Mouse (Mus musculus) activated CD4-positive, CD25-positive, alpha-beta regulatory T cell, adult 4 months (primary cell): ENCODE measurements around the gene Synpo2l. TPM values are rescaled to one million over a fixed set of nuclear protein-coding genes. Genes with fewer than 3 reads are reported as not detected.

Source experiments
- ATAC-seq: one replicate; pipeline ENCODE4 v1.8.0; 2017
- polyA plus RNA-seq, 2 experiments: library from polyadenylated mRNA; unstranded; fragments of 100-300 nt; shearing (Covaris generic); gene quantifications; one replicate each; pipeline ENCODE4 v1.2.1; 2017

Synpo2l gene
- polyA plus RNA-seq, 2 experiments from 2014 or later: not detected

DNA sequence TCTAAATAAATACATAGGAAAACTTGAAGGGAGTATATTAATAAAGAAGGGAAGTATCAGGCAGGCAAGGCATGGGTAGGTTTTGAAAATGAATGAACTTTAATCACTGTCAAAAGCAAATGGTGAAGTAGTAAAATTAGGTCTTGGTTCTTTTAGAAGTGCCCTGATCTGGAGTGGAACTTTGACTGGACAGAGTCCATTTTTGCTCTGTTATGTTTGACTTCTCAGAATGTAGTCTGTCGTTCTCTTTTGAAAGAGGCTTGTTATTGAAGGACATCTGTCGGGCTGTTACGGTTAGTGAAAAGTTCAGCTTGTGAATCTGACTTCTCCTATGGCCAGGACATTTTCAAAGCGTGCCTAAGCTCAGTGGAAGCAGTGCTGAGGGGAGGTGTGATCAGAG is 9.8 kb upstream of the Synpo2l start:
- no peak for ATAC-seq

DNA sequence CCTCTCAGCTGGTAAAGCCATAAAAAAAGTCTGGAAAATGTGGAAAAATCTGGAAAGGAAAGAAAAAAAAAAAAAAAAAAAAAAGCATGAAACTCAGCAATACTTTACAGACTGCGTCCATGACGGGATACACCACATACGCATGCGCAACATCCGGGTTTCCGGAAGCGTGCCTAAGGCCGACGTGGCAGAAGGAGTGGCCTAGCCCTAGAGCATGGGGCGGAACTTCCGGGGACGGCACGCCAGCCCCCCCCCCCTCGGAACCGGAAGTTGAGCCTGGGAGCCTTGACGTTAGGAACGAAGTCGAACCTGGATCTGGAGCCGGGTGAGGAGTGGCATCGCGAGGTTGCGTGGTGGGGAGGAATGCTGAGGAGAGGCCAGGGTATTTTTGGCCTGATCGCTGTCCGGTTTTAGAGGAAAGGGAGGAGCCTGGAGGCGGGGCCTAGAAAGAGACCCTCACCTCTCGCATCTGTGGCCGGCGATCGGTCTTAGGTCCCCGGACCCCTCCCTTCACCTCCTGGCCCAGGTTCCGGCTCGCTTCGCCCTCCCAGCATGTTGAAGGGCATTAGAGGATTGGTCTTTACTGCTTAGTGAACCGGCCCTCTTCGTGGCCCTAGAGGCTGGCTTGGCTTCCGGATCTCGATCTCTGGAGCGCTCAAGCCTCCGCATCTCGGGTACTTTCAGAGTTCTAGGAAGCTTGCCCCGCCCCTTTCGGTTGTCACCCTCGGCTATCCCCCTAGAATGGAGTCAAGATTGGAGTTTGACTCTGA is 6.1 kb upstream of the Synpo2l start, which contains the start of gene Sec24c:
Gene Sec24c (plus strand): TSS at position 245 of the 770 bp plus-strand sequence.
- ATAC-seq: peak; percentile 87

DNA sequence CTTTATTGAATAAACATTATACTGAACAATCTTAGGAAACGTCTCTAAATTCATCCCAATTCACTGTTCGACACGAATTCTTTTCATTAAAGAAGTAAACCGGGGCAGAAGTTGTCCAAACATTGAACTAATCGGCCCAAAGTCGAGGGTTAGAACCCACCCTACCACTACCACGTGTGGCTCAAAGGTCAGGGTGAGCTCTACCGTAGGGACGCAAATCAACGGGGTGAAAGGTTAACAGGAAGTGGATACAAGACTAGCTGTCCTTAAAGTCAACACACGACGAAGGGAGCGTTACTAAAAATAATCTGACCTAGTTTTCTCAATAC is 5.5 kb upstream of the Synpo2l start:
- ATAC-seq: peak; percentile 29

DNA sequence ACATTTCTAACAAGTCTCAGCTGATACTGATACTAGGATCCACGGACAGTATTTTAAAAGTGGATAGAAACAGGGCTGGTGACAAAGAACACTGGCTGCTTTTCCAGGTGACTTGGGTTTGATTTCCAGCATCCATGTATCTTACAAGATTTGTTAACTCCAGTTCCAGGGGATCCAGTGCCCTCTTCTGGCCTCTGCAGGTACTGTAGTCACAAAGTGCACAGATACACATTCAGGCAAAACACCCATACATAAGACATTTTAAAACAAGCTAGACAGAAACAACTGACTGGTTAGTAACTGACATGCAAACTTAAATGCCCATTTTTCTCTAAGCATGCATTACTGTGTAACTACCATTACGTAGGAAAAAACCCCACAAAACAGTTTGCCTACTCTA is 4.8 kb upstream of the Synpo2l start:
- no peak for ATAC-seq

DNA sequence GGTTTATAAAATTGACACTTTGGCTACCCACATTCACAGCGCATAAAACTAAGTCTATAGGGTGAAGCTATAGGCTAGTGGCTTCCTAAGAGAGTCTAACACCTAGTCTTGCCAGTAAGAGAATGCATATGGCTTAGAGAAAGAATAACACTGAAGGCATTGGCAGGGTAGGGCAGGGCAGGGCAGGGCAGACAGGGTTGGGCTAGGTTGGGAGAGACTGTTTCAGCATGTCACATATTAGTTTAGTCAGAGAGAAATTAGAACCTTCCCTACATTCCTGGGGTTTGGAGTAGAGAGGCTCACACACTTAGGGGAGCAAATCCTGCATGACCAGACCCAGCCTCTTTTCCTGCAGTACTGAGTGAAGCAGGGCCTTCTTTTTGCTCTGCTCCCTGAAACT is 685 bp downstream of the Synpo2l start:
- no peak for ATAC-seq

DNA sequence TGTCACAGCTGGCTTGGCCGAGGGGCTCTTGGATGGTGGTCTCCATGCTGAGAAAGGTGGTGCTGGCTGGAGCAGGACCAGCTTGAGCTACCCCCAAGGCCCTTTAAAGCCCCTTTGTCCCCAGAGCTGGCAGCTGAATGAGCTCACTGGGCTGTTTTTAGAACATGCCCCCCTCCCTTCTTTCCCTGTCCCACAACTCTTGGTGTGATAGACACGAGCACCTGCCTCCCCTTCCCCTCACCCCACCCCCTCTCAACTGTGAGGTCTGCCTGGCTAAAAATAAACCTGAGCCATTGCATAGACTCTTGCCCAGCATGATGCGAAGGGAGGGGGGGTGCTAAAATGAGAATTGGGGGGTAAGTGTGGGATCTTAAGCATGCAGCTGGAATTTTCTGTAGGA is 3.7 kb downstream of the Synpo2l start:
- no peak for ATAC-seq

DNA sequence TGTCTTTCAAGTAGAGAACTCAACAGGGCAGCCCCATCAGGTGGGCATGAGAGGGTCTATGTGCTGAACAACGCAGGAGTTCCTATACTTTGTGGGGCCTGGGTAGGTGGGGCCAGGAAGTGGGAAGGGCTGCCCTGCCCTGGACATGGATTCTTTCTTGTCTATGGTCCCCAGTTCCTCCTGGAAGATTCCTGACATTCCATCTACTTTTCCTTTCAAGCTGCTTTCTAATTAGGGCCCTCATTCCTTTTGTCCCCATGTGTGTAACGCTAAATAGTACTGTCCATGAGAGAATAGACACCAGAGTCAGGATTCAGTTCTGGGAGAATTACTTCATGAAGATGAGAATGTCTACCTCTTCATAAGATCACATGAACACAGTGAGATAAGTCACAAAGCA is 4.6 kb downstream of the Synpo2l start:
- no peak for ATAC-seq

DNA sequence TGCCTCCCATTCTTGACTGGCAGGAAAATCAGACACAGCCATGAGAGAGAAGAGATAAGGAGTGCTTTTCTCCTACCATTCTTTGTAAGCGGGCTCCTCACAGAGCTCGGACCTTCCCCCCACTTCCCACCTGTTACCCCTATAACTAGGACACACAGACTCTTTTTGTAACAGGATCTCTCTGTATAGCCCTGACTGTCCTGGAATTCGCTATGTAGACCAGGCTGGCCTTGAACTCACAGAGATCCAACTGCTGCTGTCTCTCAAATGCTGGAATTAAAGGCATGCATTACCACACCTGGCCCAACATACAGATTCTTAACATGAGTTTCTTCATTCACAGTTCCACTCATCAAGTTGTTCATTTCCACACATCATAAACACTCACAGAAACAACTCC is 5.4 kb downstream of the Synpo2l start:
- no peak for ATAC-seq

DNA sequence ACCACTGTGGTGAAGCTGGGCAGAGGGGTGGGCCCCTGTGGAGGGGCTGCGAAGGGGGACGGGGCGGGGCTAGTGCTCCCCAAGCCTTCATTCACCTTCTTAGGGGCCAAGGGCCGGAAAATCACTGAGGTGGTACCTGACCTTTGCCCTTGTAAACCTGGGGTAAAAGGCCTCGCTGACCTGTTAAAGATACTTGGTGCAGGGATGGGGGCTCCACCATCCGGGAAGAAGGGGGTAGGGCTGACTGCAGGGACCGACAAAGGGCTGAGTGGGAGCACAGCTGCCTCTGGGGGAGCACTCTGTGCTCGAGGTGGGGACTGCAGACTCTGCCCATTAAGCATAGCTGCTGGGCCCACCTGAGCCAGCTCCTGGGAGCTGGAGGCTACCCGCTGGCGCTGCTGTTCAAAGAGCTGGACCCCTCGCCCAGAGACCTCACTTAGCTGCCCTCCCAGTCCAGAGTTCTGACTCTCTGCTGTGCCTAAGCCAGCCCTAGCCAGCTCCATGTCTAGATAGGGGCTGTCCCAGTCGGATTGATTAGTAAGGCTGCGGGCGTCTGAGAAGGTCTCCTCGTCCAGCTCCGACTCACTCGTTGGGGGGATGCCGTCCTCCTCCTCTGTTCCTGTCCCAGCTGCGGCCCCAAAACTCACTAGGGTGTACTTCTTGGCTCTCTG is 6.4 kb downstream of the Synpo2l start:
- no peak for ATAC-seq

DNA sequence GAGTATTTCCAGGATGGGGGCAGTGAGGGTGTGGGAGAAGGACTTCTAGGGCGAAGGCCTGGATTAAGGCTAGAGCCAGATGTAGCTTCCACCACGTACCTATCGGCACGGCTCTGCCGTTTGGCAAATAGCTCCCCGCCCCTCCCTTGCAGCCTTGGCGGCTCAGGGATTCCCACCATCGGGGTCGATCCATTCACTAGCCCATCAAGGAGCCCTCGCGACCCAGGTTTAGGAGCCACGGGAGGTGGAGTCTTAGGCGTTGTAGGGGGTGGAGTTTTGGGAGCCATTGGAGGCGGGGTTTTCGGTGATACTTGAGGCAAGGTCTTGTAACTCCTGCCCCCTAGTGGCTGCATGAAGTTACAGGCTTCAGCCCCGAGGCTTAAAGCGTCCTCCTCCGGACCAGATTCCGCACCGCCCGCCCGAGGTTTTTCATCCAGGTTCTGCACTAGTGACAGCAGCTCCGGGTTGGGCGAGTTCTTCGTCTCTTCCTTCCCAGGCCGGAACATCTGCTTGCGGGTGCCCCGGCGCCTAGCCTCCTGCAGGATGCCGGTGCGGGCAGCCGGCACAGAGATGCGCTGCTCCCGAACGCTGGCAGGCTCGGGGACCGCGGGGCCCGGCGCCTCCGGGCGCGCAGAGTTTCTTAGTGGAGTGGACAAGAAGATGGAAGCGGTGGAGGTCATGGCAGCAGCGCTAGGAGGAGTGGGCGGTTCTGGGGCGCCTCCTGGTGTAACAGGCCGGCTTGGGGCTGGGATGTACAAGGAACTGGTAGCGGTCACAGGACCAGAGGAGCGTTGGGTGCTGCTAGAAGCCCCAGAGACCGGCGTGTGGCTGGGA is 7.1 kb downstream of the Synpo2l start:
- peak; percentile 93 for ATAC-seq

DNA sequence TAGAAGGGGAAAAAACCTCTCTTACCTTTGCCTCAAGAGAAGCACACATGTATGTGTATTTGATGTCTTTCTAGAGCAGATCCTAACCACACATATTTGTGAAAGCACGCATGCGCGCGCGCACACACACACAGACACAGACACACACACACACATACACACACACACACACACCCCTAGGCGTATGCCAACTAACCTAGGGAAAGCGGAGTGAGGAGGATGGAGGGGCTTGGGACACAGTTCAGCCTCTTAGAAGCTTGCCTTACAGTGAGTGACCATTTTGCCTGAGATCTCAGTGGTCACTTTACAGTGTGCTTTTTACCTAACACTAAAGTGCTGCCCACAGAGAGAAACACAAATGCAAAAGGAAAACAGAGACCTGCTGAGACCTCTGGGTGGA is 8.5 kb downstream of the Synpo2l start:
- ATAC-seq: no peak

DNA sequence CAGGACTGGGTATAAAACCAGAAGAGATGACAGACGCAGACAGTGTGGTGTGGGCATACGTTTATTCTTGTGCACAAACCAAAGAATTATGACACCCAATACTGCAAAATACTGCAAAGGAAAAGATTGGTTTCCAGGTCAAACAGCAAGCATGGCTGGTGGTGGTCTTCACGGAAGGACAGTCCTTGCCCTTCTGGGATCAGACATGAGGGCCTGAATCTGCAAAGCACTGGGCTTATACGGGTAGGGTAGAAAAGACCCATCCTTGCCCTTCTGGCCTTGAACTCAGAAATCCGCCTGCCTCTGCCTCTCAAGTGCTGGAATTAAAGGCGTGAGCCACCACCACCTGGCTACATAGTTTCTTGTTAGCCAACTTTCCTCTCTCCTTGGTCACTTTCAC is 9.3 kb downstream of the Synpo2l start:
- no peak for ATAC-seq

DNA sequence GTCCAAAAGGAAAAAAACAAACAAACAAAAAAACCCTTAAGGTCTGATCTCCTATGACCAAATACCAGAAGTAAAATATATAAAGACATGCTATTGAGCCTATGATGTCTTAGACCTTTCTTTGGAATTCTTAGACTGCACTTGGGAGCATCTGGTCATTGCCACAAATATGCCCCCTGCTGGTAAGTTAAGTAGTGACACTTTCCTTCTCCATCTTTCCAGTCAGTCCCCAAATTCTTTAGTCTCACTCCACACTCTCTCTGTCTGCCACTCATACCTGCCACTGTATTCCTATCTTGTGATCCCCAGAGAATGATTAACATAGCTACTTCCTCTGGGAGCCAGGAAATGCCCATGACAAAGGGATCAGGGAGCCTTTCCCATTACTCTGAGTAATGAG is 9.8 kb downstream of the Synpo2l start:
- ATAC-seq: no peak

DNA sequence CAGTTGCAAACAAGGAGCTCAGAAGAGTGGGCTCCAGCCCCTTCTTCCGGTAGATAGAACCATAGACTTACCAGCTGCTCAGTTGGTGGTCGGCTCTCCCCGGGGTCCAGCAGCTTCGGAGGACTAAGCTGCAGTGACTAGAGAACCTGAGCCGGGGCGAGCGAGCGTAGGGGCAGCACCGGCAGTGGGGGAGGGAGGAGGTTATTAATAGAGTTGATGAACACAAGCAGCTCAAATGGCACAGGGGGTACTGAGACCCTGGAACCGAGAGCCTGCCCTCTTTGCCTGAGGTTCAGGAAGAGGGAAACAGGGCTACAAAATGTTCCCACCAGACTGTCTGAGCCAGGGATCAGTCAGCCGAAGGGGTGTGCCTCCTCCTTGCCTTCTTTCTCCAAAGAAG is 11.8 kb downstream of the Synpo2l start, which contains the start of gene Myoz1:
Gene Myoz1 (minus strand): TSS at position 180 of the 400 bp plus-strand sequence.
- ATAC-seq: no peak

DNA sequence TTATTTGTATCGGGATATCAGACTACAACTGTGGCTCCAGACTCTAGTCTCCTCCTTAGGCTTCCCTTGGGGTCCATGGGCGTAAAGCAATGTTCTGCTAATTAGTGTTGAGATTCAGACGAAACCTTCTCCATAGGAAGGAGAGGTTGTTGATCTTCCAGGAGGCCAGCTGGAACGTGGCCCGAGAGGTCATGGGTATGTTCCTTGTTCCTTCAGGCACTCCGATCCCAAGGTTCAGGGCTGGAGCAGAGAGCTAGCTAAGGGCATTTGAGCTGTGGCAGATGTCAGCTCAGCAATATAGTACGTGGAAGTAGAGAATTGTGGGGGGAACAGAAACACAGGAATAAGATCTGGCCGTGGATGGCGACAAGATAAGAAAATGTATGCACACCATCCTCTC is 12.4 kb downstream of the Synpo2l start:
- ATAC-seq: no peak

DNA sequence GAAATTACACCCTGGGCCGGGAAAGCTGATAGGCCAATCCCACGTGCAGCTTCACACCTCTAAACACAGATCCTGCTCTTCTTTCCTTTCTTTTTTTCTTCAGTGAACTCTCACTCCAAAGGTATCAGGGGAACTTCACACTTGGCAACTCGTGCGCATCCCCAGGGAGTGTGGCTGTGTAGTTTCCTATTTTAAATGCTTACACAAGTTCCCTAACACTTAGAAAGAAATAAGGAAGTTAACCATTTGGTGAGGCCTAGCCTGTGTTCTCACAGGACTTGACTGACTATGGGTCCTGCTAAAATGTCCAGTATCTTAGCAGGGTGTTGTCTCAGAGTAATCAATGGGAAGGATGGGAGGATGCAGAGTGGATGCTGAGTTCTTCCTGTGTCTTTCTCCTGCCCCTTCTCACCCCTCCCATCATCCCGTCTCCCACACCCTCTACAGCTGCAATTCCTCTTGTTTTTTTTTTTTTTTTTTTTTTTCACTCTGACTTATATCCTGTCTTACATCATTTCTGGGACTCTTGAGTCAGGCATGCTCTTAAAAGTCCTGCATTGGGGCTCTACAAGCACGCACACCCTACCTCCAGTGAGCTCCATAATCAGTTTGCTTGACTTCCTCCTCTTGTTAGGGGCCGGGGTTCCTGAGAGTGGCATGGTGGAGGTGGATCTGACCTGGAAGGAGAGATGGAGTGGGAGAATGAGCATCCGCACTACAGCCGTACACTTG is 13.3 kb downstream of the Synpo2l start:
- no peak for ATAC-seq

DNA sequence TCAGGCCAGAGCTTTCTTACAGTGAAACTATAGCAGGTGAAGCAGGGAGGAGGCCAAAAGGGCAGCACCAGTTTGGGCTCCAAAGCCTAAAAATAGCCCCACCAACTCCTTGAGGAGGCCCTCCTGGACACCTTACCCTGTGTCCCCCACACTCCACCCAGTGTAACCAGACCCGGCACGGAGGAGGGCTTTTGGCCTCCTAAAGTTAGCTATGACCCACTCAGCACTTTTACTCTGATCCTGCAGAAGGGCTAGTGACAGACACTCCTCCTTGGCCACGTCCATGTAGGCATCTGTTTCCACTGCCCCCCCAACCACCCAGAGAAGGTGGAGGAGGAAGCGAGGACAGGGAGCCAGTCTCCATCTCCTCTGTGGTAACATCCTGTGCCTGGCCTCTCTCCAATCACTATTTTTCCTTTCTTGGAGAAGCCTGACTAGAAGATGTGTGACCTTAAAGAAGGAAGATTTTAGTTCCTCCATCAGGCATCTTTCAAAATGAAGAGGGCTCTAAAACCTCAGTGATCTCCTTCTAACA is 16.4 kb downstream of the Synpo2l start:
- no peak for ATAC-seq

DNA sequence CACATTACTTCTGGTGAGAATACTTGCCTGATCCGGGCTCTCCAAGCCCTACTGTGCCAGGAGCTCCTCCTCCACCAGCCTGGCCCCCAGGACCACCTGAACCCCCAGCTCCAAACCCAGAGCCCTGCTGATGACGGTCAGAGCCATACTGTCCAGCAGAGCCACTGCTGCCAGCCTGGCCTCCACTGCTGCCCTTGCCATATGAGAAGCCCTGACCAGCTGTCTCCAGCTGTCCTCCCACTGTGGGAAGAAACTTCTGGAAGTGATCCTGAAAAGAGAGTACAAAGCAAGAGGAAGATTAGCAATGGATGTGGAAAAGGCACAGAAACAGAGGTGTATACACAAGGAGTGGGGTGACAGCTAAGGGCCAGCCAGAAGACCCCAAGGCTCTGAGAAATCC is 17.2 kb downstream of the Synpo2l start:
- ATAC-seq: no peak

DNA sequence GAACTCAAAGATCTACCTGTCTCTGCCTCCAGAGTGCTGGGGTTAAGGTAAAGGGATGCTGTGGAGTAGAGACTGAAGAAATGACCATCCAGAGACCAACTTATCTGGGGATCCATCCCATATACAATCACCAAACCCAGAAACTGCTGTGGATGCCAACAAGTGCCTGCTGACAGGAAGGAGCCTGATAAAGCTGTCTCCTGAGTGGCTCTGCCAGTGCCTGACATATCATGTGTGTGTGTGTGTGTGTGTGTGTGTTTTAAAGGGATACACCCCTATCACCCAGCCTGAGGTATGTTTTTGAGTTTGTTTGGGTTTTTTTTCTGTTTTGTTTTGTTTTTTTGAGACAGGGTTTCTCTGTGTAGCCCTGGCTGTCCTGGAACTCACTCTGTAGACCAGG is 21.8 kb downstream of the Synpo2l start:
- ATAC-seq: no peak

DNA sequence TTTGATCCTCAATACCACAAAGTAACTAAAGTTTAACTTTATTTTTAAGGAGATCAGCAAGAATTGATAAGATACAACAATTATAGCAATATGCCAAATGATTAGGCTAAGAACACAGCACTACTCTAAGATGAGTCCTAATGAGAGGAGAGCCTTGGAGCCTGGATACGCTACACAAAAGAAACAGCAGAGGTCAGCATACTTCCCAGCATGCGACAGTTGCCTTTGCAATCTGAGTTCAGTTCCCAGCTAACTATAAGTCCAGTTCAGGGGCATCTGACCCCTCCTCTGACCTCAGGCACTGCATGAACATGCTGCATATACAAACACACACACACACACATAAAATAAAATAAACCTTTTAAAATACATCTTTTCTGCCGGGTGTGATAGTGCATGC is 22.6 kb downstream of the Synpo2l start:
- ATAC-seq: no peak

DNA sequence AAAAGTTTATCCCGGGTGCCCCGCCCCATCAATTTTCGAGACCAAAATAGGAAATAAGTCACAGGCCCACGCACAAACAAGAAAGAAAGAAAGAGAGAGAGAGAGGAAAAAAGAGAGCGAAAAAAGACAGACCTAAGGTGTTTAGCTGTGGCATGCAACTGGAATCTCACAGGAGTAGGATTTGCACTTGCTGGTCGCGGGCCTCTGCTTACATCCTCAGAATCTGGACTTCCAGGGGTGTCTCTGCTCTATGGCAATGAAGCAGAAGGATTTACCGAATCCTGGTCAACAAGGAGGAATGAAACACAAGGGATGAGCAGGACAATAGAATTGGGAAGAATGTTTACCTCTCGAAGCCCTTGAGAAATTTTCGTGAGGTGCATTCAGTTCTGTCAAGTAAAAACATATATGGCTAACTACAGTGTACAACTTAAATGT is 26.7 kb downstream of the Synpo2l start:
- no peak for ATAC-seq

DNA sequence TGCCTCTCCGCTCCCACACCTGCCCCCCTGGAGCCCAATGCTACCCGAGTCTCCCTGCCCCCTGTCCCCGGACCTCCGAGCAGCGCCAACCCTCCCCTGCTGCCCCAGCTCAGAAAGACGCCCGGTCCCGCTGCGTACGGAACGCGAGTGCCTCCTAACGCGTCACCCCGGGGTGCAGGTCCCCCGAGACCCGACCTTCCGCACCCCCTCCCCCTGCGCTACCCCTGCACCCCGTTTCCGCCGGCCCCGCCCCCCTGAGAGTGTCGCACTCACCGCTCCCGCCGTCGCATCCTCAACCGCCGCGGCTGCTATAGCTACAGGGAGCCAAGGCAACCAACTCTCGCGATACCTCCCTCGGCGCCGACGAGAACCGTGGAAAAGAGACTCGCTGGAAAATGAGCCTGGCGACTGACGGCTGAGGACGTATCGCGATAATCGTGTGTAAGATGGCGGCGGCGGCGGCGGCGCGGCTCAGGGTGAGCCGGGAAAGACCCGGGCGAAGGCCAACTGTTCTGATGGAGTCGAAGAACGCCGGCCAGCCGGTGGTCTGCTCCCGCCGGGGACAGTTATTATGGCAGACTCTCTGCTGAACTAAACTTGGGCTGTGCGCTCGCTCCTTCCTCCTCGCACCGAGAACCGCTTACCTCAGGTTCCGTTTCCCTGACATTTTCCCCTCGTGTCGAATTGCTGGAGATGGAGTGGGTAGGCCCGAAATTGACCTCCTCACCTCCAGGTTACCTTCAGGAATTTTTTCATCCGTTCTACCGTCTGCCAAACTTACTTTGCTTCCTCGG is 27.3 kb downstream of the Synpo2l start, which contains the start of gene Usp54:
Gene Usp54 (minus strand): TSS at position 420 of the 794 bp plus-strand sequence.
- ATAC-seq: peak; percentile 91
